Mouse (Mus musculus) regulatory T cell (primary cell): ENCODE data around the gene Spock3.
"Not testable (repeated sequence)": the region's sequence is repeated elsewhere in the genome, so short reads cannot be mapped to it uniquely, and the experiment has no call there.

Source experiments
- in situ Hi-C: fragments of 300-600 bp; cut with MboI, MseI; formaldehyde crosslinking; loops from one replicate; pipeline ENCODE4 v1.15.1; 2025; ENCODE audit warnings: high pct_unique_total_duplicates

The Spock3 gene

DNA sequence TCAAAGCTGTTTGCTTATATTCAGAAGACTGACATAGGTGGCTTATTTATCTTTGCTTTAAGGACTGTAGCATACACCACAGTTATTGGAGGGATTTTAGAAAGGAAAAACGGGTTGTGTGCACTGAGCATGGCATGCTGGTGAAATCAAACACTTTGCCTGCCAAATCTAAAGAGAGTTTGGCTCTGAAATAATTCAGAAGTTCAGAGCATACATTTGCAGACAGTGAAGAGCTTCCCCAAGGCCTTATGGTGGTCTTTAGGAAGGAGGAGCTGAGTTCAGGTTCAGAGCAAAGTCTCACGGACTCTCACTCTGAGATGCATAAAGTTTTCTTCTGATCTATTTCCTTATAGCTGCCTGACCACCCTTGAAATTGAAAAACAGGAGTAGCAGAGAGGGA lies at the start of gene Spock3:
Gene Spock3 (plus strand): TSS at position 301 of the 400 bp plus-strand sequence.
- in situ Hi-C loops: no loop called here

DNA sequence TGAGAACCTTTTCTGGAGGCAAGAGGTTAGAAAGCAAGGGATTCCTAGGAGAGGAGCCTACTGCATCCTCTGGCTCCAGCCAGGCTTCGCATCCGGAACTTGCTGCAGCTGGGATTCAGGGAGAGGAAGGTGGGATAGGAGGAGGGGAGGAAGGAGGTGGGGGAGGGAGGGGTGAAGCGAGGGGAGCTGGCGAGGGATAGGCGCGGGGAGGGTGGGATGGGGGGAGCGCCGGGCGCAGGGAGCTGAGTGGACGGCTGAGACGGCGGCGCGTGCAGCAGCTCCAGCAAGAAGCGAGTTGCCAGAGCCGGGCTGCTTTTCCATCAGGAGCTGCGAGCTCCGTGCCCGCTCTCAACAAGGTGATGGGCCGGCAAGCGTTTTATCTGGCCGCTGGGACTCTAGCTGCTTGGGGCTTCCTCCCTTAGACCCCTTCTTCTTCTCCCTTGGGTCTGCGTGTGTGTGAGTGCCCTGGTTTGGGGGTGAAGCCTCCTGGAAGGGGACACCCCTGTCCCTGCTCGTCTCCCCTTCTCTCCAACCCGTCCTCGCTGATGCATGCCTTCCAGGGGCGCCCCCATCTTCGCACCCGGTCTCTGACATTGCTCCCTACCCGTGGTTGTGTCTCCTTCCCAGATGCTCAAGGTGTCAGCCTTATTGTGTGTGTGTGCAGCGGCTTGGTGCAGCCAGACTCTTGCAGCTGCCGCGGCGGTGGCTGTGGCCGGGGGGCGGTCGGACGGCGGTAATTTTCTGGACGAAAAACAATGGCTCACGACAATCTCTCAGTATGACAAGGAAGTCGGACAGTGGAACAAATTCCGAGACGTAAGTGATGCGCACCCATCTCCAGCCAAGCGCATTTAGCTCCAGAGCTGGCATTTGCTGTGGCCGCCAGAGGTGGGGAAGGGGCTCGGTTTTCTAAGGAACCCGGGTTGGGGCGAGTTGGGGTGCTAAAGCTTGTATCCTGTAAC lies 645 bp downstream of the Spock3 start:
- in situ Hi-C loops: no loop called here

DNA sequence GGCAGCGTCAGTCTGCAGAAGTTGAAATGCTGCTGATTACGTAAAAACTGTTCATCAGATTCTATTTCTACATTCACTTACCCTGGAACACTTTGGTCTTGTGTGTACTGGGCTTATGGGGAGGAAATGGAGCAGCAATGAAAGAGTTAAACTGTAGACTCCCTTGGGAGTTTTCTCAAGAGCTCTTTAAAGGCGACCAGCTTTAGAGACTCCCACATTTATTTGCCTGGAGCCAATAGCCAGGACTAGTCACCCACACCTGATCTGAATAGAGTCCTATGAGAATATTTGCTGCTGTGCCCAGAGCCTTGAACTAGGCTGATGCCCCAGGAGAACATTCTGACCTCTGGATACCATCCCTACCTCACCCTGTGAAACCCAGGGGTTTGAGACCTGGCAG lies 1.7 kb downstream of the Spock3 start:
- in situ Hi-C loops: no loop called here

- in situ Hi-C loops: no loop called here
Measured at GRCm38 (mm10) chr8:62962608-62963007, 11.8 kb downstream of the Spock3 start.

GRCm38 (mm10) chr8:62969802-62970372 lies 19.1 kb downstream of the Spock3 start:
- in situ Hi-C loops: no loop called here

DNA sequence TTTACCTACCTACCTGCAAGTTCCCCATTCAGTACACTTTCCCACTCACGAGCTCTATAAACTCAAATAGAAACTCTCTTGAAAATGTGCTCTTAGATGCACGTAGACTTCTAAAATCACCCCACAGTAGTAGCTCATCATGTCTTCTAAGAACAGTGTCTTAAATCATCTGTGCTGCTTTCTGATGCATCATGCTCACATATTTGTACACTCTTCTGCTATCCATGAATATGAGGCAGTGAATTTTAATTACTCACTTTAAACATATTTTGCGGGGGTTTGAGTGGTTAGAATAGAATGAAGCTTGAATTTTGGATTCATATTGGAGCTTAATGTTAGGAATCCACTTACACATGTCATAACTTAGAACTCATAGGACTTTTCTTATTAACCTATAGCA lies 138.2 kb downstream of the Spock3 start:
- in situ Hi-C loops: no loop called here

GRCm38 (mm10) chr8:63098200-63098599 lies 147.4 kb downstream of the Spock3 start:
- in situ Hi-C loops: no loop called here

DNA sequence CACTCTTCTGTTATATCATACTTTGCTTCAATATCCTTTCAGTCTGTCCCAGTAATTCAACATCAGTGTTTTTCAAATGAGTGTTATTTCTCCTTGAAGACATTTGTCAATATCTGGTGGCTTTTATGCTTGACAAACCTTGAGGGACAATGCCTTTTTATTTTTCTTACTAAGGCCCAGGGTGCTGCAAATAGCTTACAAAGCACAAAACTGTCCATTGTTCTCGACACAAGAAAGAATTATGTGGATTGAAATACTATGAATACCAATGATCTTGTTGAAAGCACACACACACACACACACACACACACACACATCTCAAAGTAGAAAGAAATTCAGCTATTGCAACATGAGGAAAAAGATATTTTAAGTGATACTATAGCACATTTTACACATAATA lies 159.0 kb downstream of the Spock3 start:
- in situ Hi-C loops: no loop called here

- in situ Hi-C loops: no loop called here
Measured at GRCm38 (mm10) chr8:63112919-63113318, 162.1 kb downstream of the Spock3 start.

DNA sequence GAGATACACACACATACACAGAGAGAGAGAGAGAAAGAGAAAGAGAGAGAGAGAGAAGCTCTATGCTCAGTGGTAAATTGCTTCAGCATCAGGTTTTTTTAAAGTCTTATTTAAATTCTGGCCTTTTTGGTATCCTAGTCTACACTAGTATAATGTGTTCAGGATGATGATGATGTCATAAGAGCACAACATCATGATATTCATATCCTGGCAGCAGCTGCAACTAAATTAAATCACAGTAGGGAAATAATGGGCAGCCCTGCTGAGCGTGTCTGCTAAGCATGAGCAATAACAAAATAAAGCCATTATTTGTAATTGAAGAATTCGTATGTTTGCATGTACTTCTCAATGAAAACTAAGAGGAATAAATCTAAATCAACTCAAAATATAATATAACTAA lies 169.7 kb downstream of the Spock3 start:
- in situ Hi-C loops: no loop called here

- in situ Hi-C loops: no loop called here
Measured at GRCm38 (mm10) chr8:63135406-63135805, 184.6 kb downstream of the Spock3 start.

DNA sequence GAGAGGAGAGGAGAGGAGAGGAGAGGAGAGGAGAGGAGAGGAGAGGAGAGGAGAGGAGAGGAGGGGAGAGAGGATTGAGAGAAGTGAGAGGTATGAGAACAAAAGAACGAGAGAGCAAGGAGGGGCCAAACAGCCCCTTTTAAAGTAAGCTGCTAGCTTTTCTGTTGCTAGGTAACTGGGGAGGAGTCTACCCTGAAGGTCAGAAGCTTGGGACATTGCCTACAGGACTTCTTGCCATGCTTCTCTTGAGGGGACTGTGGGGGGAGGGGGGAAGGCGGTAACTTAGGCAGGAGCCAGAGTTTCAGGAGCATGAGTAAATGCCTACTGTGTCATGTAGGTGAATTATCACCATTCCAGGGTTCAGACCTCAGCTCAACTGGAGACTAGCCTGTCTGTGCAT lies 213.1 kb downstream of the Spock3 start:
- in situ Hi-C loops: not testable (repeated sequence)

DNA sequence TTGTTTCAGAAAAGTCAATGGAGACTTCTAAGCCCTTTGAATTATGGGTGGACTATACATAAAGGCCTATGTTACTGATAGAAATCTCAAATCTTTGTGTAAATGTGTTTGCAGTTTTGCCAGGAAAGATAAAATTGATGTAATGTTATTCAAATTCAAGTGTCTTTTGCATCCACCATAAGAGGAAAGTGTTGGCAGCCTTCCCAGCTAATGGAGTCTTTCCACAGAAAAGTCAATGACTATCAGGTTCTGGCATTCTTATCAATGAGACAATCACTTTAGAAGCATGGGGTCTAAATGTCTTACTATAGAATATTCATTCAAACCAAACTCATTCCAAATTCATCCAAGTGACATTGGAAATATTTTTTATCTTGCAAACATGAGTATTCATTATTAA lies 214.5 kb downstream of the Spock3 start:
- in situ Hi-C loops: no loop called here

GRCm38 (mm10) chr8:63169956-63170355 lies 219.1 kb downstream of the Spock3 start:
- in situ Hi-C loops: no loop called here

- in situ Hi-C loops: no loop called here
Measured at GRCm38 (mm10) chr8:63181272-63181671, 230.5 kb downstream of the Spock3 start.

- in situ Hi-C loops: no loop called here
Measured at GRCm38 (mm10) chr8:63258812-63259385, 308.1 kb downstream of the Spock3 start.

DNA sequence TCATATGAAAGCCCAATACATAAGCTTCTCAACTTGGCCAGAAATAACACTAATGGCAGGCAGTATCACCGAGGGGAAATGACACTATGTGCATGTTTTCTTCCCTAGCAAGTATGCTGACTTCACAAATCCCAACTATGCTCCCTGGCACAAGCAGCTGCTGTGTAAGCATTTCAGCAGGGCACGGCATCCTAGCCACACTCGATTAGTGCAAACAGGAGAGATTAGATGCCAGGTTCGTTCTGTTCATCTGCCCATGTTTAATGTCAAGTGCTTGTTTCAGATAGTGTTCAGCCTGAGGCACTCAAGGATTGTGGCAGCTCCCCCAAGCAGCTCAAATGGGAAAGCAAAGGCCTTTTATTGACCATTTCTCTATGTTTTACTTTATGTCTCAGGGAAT lies 311.7 kb downstream of the Spock3 start:
- in situ Hi-C loops: no loop called here

DNA sequence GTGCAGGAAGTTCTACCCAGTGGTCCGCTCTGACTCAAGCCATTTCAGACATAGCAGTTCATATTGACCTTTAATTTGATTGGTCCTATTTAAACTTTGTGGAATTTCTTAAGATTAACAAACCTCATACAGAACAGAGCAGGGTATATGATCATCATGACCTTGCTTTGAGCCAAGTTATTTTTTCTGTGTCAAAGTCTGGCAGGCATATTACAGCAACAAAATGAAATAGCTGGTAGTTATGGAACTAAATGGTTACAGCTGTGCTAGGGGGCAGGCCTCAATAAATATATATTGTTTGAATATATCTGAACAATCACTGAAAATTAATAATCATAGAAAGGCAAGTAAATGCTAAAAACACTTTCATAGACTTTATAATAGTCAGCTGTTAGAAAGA lies 384.6 kb downstream of the Spock3 start:
- in situ Hi-C loops: no loop called here

GRCm38 (mm10) chr8:63368580-63368979 lies 417.8 kb downstream of the Spock3 start:
- in situ Hi-C loops: no loop called here

GRCm38 (mm10) chr8:63397659-63398058 lies 446.9 kb downstream of the Spock3 start:
- in situ Hi-C loops: no loop called here
